Mouse (Mus musculus): ENCODE measurements around the gene Scn3b. TPM values are rescaled to one million over a fixed set of nuclear protein-coding genes. Genes with fewer than 3 reads are reported as not detected.

Scn3b gene
- polyA plus RNA-seq, 1 experiment from 2014 or later = 35.7 TPM

DNA sequence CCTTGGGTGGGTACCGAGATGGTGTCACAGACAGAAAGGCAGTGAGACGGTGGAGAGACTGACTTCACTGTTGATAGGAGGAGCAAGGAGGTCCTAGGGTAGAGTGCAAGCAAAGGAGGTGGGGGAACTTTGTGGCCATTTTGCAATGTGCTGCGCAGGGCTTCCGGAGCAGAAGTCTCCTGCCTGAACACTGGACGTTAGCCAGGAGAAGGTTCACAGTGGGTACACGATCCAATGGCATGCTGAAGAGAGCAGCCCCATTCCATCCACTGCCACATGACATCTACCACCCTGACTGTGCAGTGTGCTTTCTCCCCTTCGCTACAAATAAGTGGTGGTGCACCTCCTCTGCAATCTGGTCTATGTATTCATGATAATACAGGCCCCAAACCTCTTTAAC is 3.8 kb downstream of the Scn3b start:
- Histone ChIP-seq H3K36me3 (ENCODE audit: poor library complexity, severe bottlenecking) (peaks cover 7% of the 10 kb centered on the region; the same call in 1 of the 2 replicates), H3K9ac (no peak overlapping the region), H3K27ac (no peak overlapping the region), H3K4me3 (no peak overlapping the region), H3K4me2 (peak overlapping the region; percentile 4; the same call in 1 of the 2 replicates), H3K4me1 (peaks cover 34% of the 10 kb centered on the region), H3K9me3 (replicated peaks) (no peaks in the 10 kb centered on the region), H3K27me3 (no peaks in the 10 kb centered on the region)
- no peak for ATAC-seq
- WGBS = 93% methylated on average over 7 of the region's 7 CpGs

DNA sequence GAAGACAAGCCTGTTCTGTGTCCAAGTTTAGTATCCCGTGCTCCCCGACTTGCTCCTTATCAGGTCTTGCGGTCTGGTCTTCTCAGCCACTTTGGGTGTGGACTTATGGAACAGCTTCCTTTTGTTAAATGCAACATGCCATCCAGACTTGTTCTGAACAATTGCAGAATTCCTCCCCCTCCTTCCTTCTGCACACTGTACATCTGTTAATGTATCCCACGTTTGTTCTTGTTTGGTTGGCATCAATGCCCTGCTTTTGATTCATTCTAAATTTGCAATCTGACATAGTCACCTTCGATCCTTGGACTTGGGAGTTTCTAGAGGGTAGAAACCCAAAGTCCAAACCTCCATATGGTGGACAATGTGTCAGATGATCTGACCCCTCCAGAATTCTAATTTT is 6.9 kb downstream of the Scn3b start:
- no peak for ATAC-seq
- Histone ChIP-seq H3K4me2 (no peak overlapping the region), H3K9ac (no peak overlapping the region), H3K4me1 (0 out of 2 replicates have a peak, but pooled peaks cover 13% of the 10 kb centered on the region), H3K9me3 (replicated peaks) (no peaks in the 10 kb centered on the region), H3K36me3 (ENCODE audit: poor library complexity, severe bottlenecking) (peaks cover 15% of the 10 kb centered on the region; the same call in 1 of the 2 replicates), H3K27me3 (no peaks in the 10 kb centered on the region), H3K4me3 (no peak overlapping the region), H3K27ac (no peak overlapping the region)
- 90% methylated on average over 5 of the region's 5 CpGs for WGBS

DNA sequence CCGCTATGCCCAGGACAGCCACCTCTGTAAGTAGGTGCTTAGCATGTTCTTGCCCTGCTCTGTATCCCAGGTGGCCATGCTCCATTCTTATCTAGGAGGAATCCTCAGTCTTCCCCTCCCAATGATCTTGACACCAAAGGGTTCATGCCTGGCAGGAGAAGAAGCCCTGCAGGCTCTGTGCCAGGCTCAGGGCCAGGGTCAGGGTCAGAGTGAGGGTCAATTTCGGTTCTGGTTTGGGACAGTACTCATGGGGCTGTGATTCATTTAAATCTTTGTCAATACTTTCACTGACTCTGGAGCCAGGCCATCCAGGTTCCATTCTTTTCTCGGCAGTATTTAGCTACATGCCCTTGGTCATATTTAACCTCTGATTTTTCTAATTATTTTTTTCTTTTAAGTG is 8.7 kb downstream of the Scn3b start:
- no peak overlapping the region for H3K4me2 ChIP-seq
- H3K9me3 ChIP-seq (replicated peaks) = no peaks in the 10 kb centered on the region
- no peak for ATAC-seq
- H3K9ac ChIP-seq = no peak overlapping the region
- 0 out of 2 replicates have a peak, but pooled peaks cover 3% of the 10 kb centered on the region for H3K4me1 ChIP-seq
- peaks cover 16% of the 10 kb centered on the region; the same call in 1 of the 2 replicates for H3K36me3 ChIP-seq (ENCODE audit: poor library complexity, severe bottlenecking)
- H3K4me3 ChIP-seq = no peak overlapping the region
- no peak overlapping the region for H3K27ac ChIP-seq
- H3K27me3 ChIP-seq = no peaks in the 10 kb centered on the region
- WGBS = 83% methylated on average over 3 of the region's 3 CpGs

DNA sequence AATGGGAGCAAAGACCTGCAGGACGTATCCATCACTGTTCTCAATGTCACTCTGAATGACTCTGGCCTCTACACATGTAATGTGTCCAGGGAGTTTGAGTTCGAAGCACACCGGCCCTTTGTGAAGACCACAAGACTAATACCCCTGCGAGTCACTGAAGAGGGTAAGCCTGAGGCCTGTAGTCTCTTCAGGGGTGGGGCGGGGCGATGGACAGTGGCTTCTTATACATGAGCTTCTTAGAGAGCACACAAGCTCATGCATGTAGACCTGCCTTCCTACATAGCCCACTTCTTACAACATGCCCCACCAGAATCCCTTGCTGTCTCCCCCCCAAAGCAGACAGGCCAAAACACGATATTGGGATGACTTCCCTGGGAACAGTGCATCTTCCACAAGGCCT is 10.4 kb downstream of the Scn3b start:
- peaks cover 19% of the 10 kb centered on the region; the same call in 1 of the 2 replicates for H3K36me3 ChIP-seq (ENCODE audit: poor library complexity, severe bottlenecking)

DNA sequence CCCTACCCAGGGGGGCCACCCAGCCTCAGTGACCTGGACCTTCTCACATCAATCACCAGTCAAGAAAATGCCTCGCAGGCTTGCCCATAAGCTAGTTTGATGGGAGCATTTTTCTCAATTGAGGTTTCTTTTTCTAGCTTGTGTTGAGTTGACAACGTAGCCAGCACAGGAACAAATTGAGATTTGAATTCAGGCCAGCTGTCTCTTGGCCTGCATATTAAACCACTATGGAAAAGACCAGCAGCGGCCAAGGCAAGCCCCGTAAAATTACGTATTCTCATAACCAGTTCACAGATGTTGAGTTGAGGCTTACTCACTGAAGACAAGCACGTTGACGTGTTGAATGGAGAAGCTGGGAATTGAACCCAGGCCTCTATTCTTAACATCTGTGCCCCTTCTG is 14.0 kb downstream of the Scn3b start:
- Histone ChIP-seq H3K9me3 (replicated peaks) (no peaks in the 10 kb centered on the region), H3K4me2 (no peak overlapping the region), H3K27ac (no peak overlapping the region), H3K4me1 (no peaks in the 10 kb centered on the region), H3K4me3 (no peak overlapping the region), H3K9ac (no peak overlapping the region), H3K27me3 (no peaks in the 10 kb centered on the region), H3K36me3 (ENCODE audit: poor library complexity, severe bottlenecking) (peaks cover 12% of the 10 kb centered on the region; the same call in 1 of the 2 replicates)
- 90% methylated on average over 7 of the region's 7 CpGs for WGBS
- no peak for ATAC-seq

More for the DNA sequence above, 10.4 kb downstream of the Scn3b start:
- ATAC-seq = no peak
- Histone ChIP-seq H3K9me3 (replicated peaks) (no peaks in the 10 kb centered on the region), H3K4me3 (no peak overlapping the region), H3K27ac (no peak overlapping the region), H3K4me2 (no peak overlapping the region), H3K4me1 (no peaks in the 10 kb centered on the region), H3K9ac (no peak overlapping the region), H3K27me3 (no peaks in the 10 kb centered on the region)
- 92% methylated on average over 7 of the region's 7 CpGs for WGBS

DNA sequence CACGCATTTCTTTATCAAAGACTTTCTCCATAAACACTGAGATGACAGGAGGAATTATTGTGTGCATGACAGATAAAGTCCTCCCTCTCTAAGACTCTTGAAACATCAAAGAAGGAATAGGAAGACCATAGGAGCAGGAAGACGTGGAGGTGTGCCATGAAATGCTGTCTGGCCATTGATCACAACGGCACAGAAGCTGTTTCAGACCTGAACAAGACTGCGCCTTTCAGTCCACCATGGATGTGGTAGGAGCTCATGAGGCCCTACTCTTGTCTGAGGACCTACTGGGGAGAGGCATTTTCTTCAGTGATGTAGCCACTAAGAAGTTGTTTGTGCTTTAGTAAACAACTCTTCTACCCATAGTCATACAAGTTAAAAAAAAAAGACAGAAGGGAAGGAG is 23.5 kb downstream of the Scn3b start:
- Histone ChIP-seq H3K27me3 (no peaks in the 10 kb centered on the region), H3K27ac (no peak overlapping the region), H3K4me1 (no peaks in the 10 kb centered on the region), H3K4me2 (no peak overlapping the region), H3K9ac (no peak overlapping the region), H3K4me3 (no peak overlapping the region), H3K36me3 (ENCODE audit: poor library complexity, severe bottlenecking) (peaks cover 42% of the 10 kb centered on the region), H3K9me3 (replicated peaks) (no peaks in the 10 kb centered on the region)
- ATAC-seq = no peak
- 90% methylated on average over 4 of the region's 4 CpGs for WGBS

DNA sequence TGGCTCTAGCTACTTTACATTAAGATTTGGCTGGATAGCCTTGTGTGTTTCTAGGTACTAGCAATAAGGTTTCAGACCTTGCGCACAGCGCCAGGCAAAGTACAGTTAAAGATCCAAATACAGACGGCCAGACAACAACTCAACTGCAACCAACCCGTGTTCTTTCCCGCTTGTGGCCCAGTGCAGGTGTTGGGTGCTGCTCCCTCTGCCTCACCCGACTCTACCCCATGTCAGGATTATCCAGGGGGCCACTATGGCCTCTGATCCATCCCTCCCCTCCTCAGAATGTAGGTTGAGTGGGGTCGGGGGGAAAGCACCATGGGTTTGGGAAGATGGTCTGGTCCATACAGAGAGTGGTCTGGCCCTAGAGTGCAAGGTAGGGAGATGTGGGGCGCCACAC is 24.3 kb downstream of the Scn3b start:
- H3K9me3 ChIP-seq (replicated peaks) = no peaks in the 10 kb centered on the region
- H3K4me1 ChIP-seq = no peaks in the 10 kb centered on the region
- no peak overlapping the region for H3K4me3 ChIP-seq
- WGBS = 90% methylated on average over 8 of the region's 8 CpGs
- H3K27ac ChIP-seq = no peak overlapping the region
- ATAC-seq = peak; percentile 25; the same call in 1 of the 2 replicates
- peaks cover 50% of the 10 kb centered on the region for H3K36me3 ChIP-seq (ENCODE audit: poor library complexity, severe bottlenecking)
- no peak overlapping the region for H3K4me2 ChIP-seq
- no peak overlapping the region for H3K9ac ChIP-seq
- no peaks in the 10 kb centered on the region for H3K27me3 ChIP-seq

DNA sequence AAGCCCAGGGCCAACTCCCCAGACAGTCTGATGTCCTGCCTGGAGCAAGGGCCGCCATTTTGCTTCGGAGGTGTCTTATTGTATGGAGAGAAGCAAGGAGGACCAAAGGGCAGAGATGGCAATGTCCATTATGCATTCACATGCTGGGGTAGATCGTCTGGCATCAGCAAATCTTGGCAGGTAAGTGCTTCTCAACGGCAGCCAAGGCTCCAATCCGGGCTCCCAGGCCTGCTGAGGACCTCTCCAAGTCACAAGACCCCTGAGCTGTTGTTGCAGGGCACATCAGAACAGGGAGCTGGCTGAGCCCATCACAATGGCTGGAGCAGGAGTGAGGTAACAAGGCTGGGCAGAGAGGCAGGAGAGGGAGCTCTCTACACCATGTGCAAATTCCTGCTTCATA is 24.7 kb downstream of the Scn3b start:
- Histone ChIP-seq H3K4me1 (no peaks in the 10 kb centered on the region), H3K9ac (no peak overlapping the region), H3K4me3 (no peak overlapping the region), H3K4me2 (no peak overlapping the region), H3K36me3 (ENCODE audit: poor library complexity, severe bottlenecking) (peaks cover 54% of the 10 kb centered on the region), H3K9me3 (replicated peaks) (no peaks in the 10 kb centered on the region), H3K27ac (no peak overlapping the region), H3K27me3 (no peaks in the 10 kb centered on the region)
- 91% methylated on average over 5 of the region's 5 CpGs for WGBS
- no peak for ATAC-seq

DNA sequence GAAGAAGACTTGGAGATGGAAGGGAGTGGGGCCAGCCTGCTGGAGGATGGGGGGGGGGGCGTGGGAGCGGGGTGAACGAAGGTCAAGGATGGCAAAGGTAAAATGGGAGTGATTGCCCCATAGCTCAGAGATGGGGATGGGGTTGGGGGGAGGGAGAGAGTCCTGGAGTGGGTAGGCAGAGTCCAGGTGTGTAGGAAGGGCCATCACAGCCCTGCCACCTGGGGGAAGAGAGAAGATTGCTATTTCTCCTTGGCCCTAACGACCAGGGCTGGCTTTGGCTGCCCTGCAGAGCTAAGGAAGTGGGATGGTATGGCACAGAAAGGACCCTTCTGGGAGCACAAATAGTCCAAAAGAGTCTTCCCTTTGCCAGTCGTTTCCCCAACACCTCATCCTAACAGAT is 25.2 kb downstream of the Scn3b start:
- Histone ChIP-seq H3K4me2 (no peak overlapping the region), H3K27me3 (no peaks in the 10 kb centered on the region), H3K4me3 (no peak overlapping the region), H3K27ac (no peak overlapping the region), H3K9ac (no peak overlapping the region), H3K4me1 (no peaks in the 10 kb centered on the region), H3K36me3 (ENCODE audit: poor library complexity, severe bottlenecking) (peaks cover 58% of the 10 kb centered on the region), H3K9me3 (replicated peaks) (no peaks in the 10 kb centered on the region)
- ATAC-seq = no peak
- 84% methylated on average over 5 of the region's 5 CpGs for WGBS

DNA sequence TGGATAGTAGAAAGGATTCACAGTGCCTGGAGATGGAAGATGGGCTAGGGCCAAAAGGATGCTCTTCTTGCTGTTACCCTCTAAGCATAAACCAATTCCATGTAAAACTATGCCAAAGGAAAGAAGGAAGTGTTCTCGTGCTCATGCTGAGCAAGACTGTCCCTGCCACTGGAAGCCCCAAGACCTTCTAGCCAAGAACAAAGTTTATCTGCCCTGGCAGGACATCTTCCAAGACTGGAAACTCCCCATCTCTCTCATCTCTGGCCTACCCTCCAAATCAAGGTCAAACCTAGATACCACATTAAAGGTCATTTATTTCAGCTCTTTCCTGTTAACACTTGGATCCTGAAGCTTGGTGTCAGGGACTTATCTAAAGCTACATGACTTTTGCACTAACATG is 25.8 kb downstream of the Scn3b start:
- H3K4me2 ChIP-seq = no peak overlapping the region
- H3K4me3 ChIP-seq = no peak overlapping the region
- no peak overlapping the region for H3K9ac ChIP-seq
- H3K27ac ChIP-seq = no peak overlapping the region
- WGBS = 100% methylated on average over 1 of the region's 1 CpGs
- no peak for ATAC-seq
- no peaks in the 10 kb centered on the region for H3K27me3 ChIP-seq
- peaks cover 63% of the 10 kb centered on the region for H3K36me3 ChIP-seq (ENCODE audit: poor library complexity, severe bottlenecking)
- no peaks in the 10 kb centered on the region for H3K4me1 ChIP-seq
- no peaks in the 10 kb centered on the region for H3K9me3 ChIP-seq (replicated peaks)

DNA sequence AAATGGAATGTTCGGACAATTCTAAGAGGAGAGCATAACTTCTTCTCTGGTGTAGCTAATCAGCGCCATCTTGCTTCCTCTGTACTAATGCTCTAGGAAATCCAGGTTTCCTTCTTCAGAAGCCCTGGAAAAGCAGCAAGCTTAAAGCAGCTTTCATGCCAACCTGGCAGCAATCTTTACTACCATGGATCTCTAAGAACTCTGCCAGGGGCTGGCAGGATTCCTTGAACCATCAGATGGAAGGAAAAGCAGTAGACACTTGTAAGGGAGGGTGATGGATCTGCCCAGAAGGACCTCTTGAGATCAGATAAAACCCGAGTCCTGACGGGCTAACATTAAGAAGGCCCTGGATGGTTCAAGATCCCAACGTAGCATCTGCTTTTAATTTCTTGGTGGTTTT is 27.2 kb downstream of the Scn3b start:
- no peaks in the 10 kb centered on the region for H3K9me3 ChIP-seq (replicated peaks)
- no peaks in the 10 kb centered on the region for H3K4me1 ChIP-seq
- H3K4me2 ChIP-seq = no peak overlapping the region
- H3K36me3 ChIP-seq (ENCODE audit: poor library complexity, severe bottlenecking) = peaks cover 59% of the 10 kb centered on the region
- no peak for ATAC-seq
- no peaks in the 10 kb centered on the region for H3K27me3 ChIP-seq
- H3K4me3 ChIP-seq = no peak overlapping the region
- H3K9ac ChIP-seq = no peak overlapping the region
- H3K27ac ChIP-seq = no peak overlapping the region
- 95% methylated on average over 5 of the region's 5 CpGs for WGBS

DNA sequence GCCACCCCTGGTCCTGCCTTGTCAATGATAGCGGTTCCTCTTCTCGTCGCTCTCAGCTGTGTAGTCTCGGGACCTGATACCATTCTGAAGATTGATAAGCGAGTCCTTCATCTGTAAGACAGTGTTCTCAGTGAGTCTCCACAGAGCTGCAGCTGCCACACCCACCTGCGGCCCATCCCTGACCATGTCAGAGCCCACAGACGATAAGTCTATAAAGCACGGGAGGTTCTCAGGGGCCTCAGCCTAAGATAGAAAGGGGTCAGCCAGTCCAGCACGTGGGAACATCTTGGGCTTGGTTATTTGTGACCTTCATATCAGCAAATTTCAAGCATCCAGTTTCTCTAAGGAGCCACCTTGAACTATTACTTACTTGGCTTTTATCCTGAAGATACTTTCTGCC is 29.0 kb downstream of the Scn3b start:
- Histone ChIP-seq H3K4me3 (no peak overlapping the region), H3K36me3 (ENCODE audit: poor library complexity, severe bottlenecking) (peaks cover 76% of the 10 kb centered on the region), H3K27ac (no peak overlapping the region), H3K4me2 (no peak overlapping the region), H3K9me3 (replicated peaks) (no peaks in the 10 kb centered on the region), H3K9ac (no peak overlapping the region), H3K4me1 (no peaks in the 10 kb centered on the region), H3K27me3 (no peaks in the 10 kb centered on the region)
- 94% methylated on average over 9 of the region's 9 CpGs for WGBS
- ATAC-seq = no peak

DNA sequence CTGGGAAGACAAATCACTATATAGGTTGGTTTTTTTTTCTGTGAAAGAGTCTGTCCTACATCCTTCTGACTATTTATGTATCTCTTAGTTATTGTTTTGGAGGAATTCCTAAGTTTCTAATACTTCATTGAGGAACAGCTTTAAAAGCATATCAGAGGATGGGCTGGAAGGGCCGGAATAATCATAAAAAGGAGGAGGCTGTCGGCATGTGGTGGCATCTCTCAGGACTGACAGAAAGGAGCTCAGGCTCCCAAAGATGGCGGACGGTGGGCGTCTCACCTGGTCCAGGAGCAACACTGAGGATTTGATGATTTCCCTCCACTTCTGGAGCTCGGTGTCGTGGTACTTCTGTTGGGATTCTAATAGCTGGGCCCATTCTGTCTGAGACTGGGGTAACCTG is 30.3 kb downstream of the Scn3b start:
- Histone ChIP-seq H3K36me3 (ENCODE audit: poor library complexity, severe bottlenecking) (peaks cover 77% of the 10 kb centered on the region), H3K9ac (no peak overlapping the region), H3K4me1 (no peaks in the 10 kb centered on the region), H3K27me3 (no peaks in the 10 kb centered on the region), H3K4me2 (no peak overlapping the region), H3K9me3 (replicated peaks) (no peaks in the 10 kb centered on the region), H3K27ac (no peak overlapping the region), H3K4me3 (no peak overlapping the region)
- no peak for ATAC-seq
- WGBS = 93% methylated on average over 7 of the region's 7 CpGs

Measured in forebrain, embryonic 13.5 days (tissue).